Mouse (Mus musculus) G1E (cell line): ENCODE measurements at regions not wholly inside any gene's neighbourhood (a gene's known extent, or its start where the extent isn't known, plus 50 kb on each side); places are given as distances from the start of the nearest gene placed in this dataset.

Source experiments
- ATAC-seq: 2 replicates; pipeline ENCODE4 v1.8.0; 2016; ENCODE audit warnings: mild to moderate bottlenecking; ENCODE audit not compliant: insufficient number of reproducible peaks, poor library complexity, low FRiP score, severe bottlenecking; ENCODE audit errors: extremely low read depth
- DNase-seq: peaks from one replicate; pipeline ENCODE4 v3.0.0; 2012; ENCODE audit warnings: low spot score
- H3K27me3 ChIP-seq: 2 replicates; pipeline ENCODE4 v1.6.1; 2012; ENCODE audit warnings: mild to moderate bottlenecking, low read length, inconsistent platforms; ENCODE audit not compliant: insufficient read depth
- H3K36me3 ChIP-seq: replicated peaks from 2 replicates; pipeline ENCODE3; 2012; ENCODE audit warnings: mild to moderate bottlenecking, inconsistent platforms
- H3K4me1 ChIP-seq: 2 replicates; pipeline ENCODE4 v1.6.1; 2012; ENCODE audit warnings: low read depth, low read length, inconsistent platforms, mixed read lengths; ENCODE audit not compliant: insufficient read depth
- H3K4me3 ChIP-seq: 2 replicates; pipeline ENCODE4 v1.5.1; 2012; ENCODE audit warnings: low read depth, mild to moderate bottlenecking, inconsistent platforms, low read length, moderate library complexity, mixed read lengths
- H3K9me3 ChIP-seq: replicated peaks from 2 replicates; pipeline ENCODE4 v1.6.1; 2012; ENCODE audit warnings: inconsistent platforms
- CTCF ChIP-seq: IDR thresholded peaks from 2 replicates; pipeline ENCODE4 v1.5.1; 2012; ENCODE audit warnings: low read depth, low read length, inconsistent platforms, mixed read lengths
- GATA1 ChIP-seq: IDR thresholded peaks from 2 replicates; pipeline ENCODE4 v1.6.1; 2012; ENCODE audit warnings: borderline replicate concordance, low read length, inconsistent platforms, mixed read lengths
- GATA2 ChIP-seq: IDR thresholded peaks from 2 replicates; pipeline ENCODE4 v1.6.1; 2012; ENCODE audit warnings: low read depth, low read length, inconsistent platforms, borderline replicate concordance
- POLR2AphosphoS5 ChIP-seq: IDR thresholded peaks from 2 replicates; pipeline ENCODE4 v1.6.1; 2012; ENCODE audit warnings: low read depth, low read length, inconsistent platforms; ENCODE audit not compliant: insufficient replicate concordance
- TAL1 ChIP-seq: conservative IDR thresholded peaks from 2 replicates; pipeline ENCODE4 v1.6.1; 2012; ENCODE audit warnings: low read depth, low read length, inconsistent platforms, mixed read lengths

DNA sequence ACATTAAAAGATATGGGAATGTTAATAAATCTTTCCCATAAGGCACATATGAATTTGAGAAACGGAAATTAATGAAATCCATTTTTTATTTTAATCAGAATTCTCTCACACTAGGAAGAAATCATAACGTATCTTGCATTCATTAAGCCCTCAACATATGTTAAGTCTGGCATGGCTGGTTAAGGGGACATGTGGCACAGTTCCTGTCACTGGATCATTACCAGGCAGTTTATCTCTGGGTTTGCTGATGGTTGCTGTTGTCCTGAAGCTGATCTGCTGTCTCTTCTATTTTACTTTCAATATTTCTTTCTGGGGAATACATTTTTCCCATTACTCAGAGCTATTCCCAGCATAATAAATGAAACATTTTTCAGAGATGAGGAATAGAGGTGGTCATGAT, 1099.3 kb upstream of the Cdh9 start:
- H3K9me3 ChIP-seq = no peaks in the 10 kb centered on the region
- H3K4me1 ChIP-seq = no peaks in the 10 kb centered on the region
- TF ChIP-seq TAL1 (no peak), GATA2 (no peak), GATA1 (no peak), POLR2AphosphoS5 (no peak), CTCF (no peak)
- ATAC-seq (no peak), DNase-seq (no peak)
- no peaks in the 10 kb centered on the region for H3K36me3 ChIP-seq
- H3K4me3 ChIP-seq = no peak overlapping the region
- H3K27me3 ChIP-seq = no peaks in the 10 kb centered on the region

DNA sequence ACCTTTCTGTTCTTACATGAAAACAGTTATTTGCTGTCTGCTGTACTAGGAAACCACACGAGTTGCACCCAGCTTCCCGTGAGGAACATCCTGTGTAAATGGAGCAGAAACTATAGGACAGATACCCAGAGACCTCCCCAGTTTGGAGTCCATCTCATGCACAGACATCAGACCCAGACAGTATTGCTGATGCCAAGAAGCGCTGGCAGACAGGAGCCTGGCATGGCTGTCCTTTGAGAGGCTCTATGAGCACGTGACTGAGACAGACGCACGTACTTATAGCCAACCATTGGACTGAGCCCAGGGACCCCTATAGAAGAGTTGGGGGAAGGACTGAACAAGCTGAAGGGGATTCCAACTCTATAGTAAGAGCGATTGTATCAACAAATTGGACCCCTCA, 1098.3 kb upstream of the Cdh9 start:
- no peak for TF ChIP-seq TAL1
- no peak for TF ChIP-seq POLR2AphosphoS5
- no peaks in the 10 kb centered on the region for H3K9me3 ChIP-seq
- H3K4me1 ChIP-seq = no peaks in the 10 kb centered on the region
- no peaks in the 10 kb centered on the region for H3K36me3 ChIP-seq
- no peak overlapping the region for H3K4me3 ChIP-seq
- DNase-seq (no peak), ATAC-seq (no peak)
- no peaks in the 10 kb centered on the region for H3K27me3 ChIP-seq

DNA sequence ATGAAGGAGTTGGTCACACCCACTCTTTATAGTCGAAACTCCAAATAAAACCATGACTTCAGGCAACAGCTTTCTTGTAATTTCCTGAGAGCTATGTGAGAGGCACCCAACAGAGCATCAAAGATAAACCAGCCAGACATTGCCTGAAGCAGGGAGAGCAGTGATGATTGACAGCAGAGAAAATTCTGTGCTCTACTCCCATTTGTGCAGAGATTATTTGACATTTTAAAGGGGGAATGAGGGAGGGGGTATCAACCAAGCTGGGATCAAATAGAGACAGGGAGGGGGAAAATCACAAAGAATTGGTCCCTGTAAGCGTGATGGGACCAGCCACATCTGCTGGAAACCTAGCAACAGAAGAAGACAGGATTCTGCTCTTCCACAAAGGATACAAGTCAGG, 1091.4 kb upstream of the Cdh9 start:
- no peak for TF ChIP-seq GATA2
- no peak for TF ChIP-seq CTCF
- no peak for TF ChIP-seq TAL1
- no peak for TF ChIP-seq POLR2AphosphoS5
- TF ChIP-seq GATA1 = no peak
- DNase-seq (no peak), ATAC-seq (no peak)
- no peaks in the 10 kb centered on the region for H3K36me3 ChIP-seq
- no peaks in the 10 kb centered on the region for H3K9me3 ChIP-seq
- H3K4me3 ChIP-seq = no peak overlapping the region
- H3K27me3 ChIP-seq = no peaks in the 10 kb centered on the region
- no peaks in the 10 kb centered on the region for H3K4me1 ChIP-seq

DNA sequence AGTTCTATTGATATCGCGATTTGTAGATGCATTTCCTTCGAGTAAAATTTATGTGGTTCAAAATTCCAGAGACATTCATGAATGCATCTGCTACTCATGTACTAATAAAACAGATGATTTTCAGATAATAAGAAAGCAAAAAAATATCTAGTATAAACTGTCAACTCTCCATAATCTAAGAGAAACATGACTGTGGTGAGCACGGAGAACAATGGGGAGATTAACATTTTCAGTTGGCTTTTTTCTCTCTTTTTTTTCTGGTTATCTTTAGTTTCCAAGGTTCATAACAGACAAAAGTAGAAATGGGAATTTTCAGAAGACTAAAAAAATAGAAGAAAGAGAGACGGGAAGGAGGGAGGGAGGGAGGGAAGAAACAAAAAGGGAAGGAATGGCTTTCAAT, 1079.8 kb upstream of the Cdh9 start:
- H3K4me3 ChIP-seq = no peak overlapping the region
- DNase-seq (no peak), ATAC-seq (no peak)
- H3K27me3 ChIP-seq = no peaks in the 10 kb centered on the region
- no peaks in the 10 kb centered on the region for H3K36me3 ChIP-seq
- no peaks in the 10 kb centered on the region for H3K9me3 ChIP-seq
- no peak for TF ChIP-seq TAL1
- TF ChIP-seq CTCF = no peak
- TF ChIP-seq GATA1 = no peak
- no peak for TF ChIP-seq POLR2AphosphoS5
- TF ChIP-seq GATA2 = no peak
- H3K4me1 ChIP-seq = no peaks in the 10 kb centered on the region

DNA sequence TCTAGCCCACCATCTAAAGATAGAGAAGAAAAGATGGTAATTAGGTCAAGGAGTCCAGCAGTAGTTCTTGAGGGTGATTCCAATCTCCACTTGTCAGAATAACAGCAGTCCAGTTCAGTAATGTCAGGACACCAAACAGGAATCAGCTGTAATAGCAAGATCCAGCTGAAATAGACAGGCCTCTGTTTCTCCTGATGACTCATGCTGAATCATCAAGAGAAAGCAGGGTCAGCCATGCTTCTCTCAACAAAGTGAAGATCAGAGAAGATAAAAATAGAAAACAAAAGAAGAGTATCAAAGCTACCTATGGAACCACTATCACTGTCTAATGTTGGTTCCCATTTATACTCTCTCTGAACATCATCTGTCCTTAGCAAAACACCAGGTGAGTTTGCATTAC, 1061.8 kb upstream of the Cdh9 start:
- Histone ChIP-seq H3K27me3 (no peaks in the 10 kb centered on the region), H3K4me1 (no peaks in the 10 kb centered on the region), H3K36me3 (no peaks in the 10 kb centered on the region), H3K4me3 (no peak overlapping the region), H3K9me3 (no peaks in the 10 kb centered on the region)
- ATAC-seq (no peak; the same call in 1 of the 2 replicates), DNase-seq (no peak)
- no peak for TF ChIP-seq CTCF
- TF ChIP-seq GATA1 = no peak
- no peak for TF ChIP-seq POLR2AphosphoS5
- TF ChIP-seq TAL1 = no peak
- TF ChIP-seq GATA2 = no peak

DNA sequence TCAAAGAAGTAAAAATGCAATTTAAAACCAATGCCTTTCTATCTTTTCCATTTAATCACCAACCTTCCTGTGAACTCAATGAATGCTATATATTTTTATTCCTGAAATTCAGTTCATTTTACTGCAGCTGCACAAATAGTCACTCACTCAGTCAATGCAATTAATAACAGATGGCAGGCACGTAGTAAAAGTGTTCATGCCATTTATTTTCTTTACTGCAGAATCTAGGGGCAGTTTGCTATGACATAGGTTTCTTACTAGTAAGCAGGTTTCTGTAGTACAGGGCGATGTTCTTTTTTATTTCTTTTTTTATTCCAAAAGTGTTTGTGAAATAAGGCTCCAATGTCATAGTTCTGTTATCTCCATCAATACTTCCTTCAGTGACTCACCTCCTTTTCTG, 1035.8 kb upstream of the Cdh9 start:
- DNase-seq (no peak), ATAC-seq (no peak)
- H3K4me1 ChIP-seq = no peaks in the 10 kb centered on the region
- TF ChIP-seq GATA2 (no peak), CTCF (no peak), POLR2AphosphoS5 (no peak), GATA1 (no peak), TAL1 (no peak)
- no peaks in the 10 kb centered on the region for H3K36me3 ChIP-seq
- no peaks in the 10 kb centered on the region for H3K27me3 ChIP-seq
- no peak overlapping the region for H3K4me3 ChIP-seq
- no peaks in the 10 kb centered on the region for H3K9me3 ChIP-seq

DNA sequence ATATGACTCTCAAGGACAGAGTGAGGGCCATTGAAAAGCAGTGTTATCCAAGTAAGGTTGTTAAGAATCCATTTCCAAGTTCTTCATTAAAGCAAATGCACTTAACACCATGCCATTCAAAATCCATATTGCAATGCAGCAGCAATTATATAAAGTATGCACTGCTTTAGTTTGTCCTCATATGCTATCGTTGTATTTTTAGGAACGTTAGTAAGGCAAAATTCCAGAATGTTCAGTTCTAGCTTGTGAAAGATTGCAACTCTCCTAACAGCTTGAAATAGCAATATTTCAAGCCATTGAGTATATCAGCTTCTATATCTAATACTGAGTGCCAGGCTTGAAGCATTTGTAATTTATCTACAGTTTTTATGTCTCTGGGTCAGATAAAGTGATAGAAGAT, 1011.9 kb upstream of the Cdh9 start:
- Histone ChIP-seq H3K4me3 (no peak overlapping the region), H3K27me3 (no peaks in the 10 kb centered on the region), H3K9me3 (no peaks in the 10 kb centered on the region), H3K4me1 (no peaks in the 10 kb centered on the region), H3K36me3 (no peaks in the 10 kb centered on the region)
- ATAC-seq = no peak
- TF ChIP-seq GATA1 = no peak
- TF ChIP-seq CTCF = no peak
- no peak for TF ChIP-seq POLR2AphosphoS5
- no peak for TF ChIP-seq GATA2
- TF ChIP-seq TAL1 = no peak
- no peak for DNase-seq
